Mouse (Mus musculus) ovary, adult 18-20 months (tissue): ENCODE measurements around the gene Wdr5b.
"Not testable (repeated sequence)": the region's sequence is repeated elsewhere in the genome, so short reads cannot be mapped to it uniquely, and the experiment has no call there.

Source experiments
- DNase-seq: peaks from one replicate; pipeline ENCODE4 v3.0.0; 2022; ENCODE audit warnings: low spot score, mixed read lengths

The Wdr5b gene

DNA sequence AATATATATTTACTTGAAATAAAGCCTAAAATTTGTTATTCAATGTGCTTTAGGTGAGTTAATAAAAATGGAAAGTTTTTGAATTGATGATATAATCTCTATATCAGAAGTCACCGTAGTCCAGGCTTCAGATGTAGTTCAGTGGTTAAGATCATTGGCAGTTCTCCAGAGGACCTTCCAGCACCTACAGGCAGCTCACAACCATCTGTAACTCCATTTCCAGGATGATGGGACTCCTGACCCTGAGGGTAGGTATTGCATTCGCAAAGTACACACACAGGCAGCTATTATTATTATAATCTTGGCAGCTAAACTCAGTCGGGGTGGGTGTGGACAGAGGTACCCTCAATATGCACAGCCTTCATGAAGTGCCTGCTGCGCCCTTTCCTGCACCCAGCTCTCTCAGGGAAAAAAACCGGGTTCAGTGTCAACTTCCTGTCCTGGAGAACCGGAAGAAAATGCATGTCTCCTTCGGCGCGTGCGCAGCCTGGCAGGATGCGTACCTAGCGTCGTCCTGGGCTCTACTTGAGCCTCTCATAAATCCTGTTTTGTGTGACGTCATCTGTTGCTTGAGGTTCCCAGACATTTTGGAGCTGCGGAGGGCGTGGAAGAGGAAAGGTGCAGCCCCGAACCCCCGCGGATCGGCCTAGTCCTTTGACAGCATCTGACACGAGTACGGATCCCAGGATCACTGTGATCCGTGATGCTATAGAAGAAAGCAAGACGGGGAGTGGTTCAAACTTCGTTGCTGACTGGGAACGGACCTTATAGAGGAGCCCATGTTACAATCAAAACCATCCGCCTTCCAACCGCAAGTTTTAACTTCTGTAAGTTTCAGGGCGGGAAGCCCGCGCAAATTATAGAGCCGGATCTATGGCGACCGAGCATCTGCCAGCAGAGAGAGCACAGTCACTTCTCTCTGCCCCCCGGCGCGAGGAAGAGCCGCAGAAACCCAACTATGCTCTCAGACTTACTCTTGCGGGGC lies at the start of gene Wdr5b:
Wdr5b (plus strand) TSS at position 551 of the 985 bp plus-strand sequence.
- peak; percentile 92 for DNase-seq

DNA sequence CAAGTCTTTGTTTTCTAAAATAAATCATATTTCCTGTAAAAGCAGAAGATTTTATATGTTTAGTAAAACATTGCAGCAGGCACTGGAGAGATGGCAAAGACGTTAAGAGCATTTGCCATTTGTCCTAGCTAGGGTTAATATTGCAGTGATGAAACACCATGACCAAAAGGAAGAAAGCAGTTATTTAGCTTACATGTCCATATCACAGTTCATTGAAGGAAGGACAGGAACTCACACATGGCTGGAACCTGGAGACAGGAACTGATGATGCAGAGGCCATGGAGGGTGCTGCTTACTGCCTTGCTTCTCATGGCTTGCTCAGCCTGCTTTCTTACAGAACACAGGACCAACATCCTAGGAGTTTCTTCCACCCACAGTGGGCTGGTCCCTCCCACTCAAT lies 48.6 kb upstream of the Wdr5b start:
- DNase-seq: no peak

DNA sequence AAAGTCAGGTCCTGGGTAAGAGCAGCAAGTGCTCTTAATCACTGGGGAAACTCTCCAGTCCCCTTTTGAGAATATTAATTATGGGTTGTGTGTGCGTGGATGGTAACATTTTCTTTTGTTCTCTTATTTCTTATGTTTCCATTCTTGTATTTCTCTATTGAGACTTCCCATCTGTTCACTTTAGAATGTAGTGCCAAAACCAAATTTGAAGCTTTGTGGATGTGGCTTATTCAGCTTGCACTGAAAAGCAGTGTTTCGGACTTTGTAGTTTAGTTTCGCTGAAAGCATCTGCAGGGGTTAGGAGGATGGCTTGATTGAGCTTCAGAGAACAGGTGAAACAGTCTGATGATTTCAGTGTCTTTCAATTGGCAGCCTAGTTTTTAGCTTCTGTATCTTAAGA lies 47.7 kb upstream of the Wdr5b start:
- DNase-seq: no peak

GRCm38 (mm10) chr16:35998852-35999251 lies 42.1 kb upstream of the Wdr5b start:
- not testable (repeated sequence) for DNase-seq

GRCm38 (mm10) chr16:36008396-36008795 lies 32.6 kb upstream of the Wdr5b start:
- no peak for DNase-seq

DNA sequence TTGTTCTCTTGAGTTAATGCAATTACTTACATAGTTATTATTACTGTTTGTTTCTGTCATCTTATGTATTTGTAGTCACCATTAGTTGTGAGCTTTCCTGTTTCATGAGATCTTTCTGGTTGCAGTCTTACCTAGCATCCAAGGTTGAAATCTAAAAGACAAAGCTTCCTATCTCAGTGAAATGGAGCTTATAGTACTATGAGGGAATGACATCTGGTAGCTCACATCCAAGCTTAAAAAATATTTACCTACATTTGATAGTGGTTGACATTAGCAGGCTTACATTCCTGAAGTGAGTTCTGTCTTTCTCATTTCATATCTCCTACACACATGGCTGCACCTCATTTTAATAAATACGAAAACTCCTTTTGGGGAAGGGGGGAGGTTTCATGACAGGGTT lies 24.7 kb upstream of the Wdr5b start:
- no peak for DNase-seq

- not testable (repeated sequence) for DNase-seq
Measured at GRCm38 (mm10) chr16:36028120-36028519, 12.9 kb upstream of the Wdr5b start.

- DNase-seq: no peak
Measured at GRCm38 (mm10) chr16:36041625-36042020, 633 bp downstream of the Wdr5b start.

DNA sequence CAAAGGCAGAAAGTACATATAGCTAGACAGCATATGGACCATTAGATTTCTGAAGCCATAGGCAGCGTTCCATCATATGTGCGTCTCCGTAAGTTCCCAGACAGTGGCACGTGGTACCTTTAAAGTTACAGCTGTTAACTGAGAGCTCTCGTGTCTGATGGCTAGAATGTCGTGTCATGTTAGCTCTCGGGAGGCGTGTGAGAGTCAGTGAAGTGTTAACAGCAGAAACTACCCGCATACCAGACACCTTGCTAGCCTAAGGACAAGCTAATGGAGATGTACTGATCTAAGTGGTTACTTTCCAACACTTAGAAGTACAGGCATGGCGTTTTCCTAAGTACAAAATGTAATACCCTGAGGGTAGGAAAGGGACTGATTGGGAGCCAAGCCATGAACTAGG lies 2.1 kb downstream of the Wdr5b start:
- DNase-seq: no peak

DNA sequence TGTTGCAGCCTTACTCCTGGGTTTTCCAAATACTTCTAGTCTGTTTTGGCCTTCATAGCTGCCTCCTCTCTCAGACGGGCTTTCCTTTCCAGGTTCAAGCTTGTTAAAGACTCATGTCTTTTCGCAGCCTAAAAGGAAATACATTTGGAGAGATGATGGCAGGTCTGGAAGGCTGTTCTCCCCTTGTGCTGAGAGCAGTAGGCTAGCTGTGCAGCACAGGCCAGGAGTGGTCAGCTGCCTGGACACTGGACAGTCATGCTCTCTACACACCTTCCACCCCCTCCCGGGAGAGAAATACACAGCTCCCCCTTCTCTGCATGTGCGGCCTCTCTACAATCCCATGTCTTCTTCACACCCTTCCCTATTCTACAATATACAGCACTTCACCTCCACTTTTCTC lies 3.0 kb downstream of the Wdr5b start:
- no peak for DNase-seq

DNA sequence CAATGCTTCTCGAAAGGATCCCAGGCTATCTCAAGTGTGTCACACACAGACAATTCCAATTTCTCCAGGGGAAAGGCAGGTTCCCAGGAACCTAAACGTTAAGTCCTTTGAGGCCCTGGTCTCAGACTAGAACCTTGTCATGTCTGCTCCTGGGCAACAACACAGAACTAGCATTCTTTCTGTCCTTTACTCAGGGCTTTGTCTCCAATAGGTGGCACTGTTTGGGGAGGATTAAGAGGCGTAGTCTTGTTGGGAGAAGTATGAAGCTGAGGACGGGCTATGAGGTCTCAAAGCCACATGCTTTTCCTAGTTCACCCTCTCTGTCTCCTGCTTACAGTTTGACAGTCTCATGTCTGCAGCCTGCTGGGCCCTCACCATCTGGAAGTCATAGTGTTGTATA lies 6.5 kb downstream of the Wdr5b start:
- DNase-seq: no peak

- no peak for DNase-seq
Measured at GRCm38 (mm10) chr16:36051491-36051890, 10.5 kb downstream of the Wdr5b start.

GRCm38 (mm10) chr16:36053524-36054275 lies 12.7 kb downstream of the Wdr5b start:
- no peak for DNase-seq

DNA sequence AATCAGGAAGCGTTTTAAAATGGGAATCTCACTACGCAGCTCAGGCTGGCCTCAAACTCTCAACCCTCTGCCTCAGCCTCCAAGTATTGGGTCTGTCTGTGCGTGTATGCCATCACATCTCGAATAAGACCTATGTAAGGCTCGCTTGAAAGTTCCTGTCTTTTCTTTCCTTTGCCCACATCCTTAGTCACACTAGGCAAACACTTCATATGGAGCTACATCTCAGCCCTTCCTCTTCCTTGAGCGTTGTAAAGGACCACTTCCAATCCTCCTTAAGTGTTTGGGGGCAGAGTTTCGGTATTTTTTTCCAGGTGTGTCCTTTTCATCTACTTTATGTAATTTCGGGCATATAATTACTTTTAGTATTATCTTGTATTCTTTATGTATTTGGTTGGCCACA lies 13.9 kb downstream of the Wdr5b start:
- DNase-seq: no peak

DNA sequence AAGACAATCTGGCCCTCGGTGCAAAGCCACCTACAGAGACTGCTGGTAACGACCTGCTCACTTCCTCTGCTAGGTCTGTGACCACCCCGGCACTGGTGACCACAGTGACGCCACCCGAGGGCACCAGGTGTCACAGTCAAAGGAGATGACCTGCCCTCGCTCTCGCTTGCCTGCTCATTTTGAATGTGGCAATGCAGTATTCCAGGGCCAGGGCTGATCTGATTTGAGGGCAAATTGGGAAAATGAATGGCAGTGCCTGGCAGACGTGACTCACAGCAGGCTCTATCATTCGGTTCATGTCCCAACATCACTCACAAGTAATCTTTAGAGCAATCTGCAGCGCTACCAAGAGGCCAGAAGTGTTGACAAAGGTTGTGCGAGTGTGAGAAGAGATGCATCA lies 15.4 kb downstream of the Wdr5b start:
- no peak for DNase-seq

GRCm38 (mm10) chr16:36057933-36058475 lies 17.0 kb downstream of the Wdr5b start:
- DNase-seq: no peak

DNA sequence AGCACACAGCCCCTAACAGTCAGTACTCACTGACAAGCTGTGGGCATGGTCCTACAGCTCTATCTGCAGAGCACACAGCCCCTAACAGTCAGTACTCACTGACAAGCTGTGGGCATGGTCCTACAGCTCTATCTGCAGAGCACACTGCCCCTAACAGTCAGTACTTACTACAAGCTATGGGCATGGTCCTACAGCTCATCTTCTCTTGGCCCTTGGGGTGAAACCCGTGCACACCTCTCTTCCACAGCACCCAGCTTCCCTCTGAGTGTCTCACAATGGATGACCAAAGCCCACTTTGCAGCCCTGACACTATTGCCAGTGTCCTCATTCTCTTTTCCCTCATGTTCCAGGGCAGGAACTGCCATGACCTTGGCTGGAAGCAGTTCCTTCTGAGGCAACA lies 21.5 kb downstream of the Wdr5b start:
- not testable (repeated sequence) for DNase-seq

DNA sequence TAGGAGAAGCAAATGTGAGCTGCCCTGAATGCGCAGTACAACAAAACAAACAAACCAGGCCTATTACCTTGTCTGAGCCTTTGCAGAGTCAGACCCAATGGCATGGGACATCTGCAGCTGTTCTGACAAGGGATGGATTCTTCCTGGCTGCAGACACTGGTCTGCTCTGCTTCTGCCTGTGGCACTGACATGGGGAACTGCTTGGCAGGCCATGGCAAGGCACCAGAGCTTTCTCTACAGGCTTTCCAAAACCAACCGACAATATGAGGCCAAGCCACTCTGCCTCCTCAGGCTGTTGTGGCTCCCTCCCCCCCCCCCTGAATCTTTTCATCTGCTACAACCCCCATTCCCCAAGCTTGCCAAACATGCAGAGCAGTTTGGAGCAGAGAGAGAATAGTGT lies 22.3 kb downstream of the Wdr5b start:
- no peak for DNase-seq

- DNase-seq: no peak
Measured at GRCm38 (mm10) chr16:36064904-36065303, 23.9 kb downstream of the Wdr5b start.

DNA sequence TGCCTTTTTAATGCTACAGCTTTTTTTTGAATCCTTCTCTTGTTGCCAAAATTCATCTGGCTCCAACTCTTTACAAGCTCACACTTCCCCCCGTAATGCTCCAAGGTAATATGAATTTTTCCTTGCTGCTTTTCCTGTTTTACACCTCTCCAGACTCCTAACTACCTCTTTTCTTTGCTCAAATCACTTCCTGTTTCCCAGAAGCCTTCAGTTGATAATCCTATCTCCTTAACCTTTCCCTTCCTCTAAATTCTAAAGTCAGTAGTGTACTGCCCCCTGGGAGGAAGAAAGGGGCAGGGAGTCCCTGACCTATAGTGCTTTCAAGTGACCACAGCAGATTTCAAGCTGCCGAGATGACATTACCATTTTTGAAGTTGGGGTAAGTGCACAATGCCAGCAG lies 26.7 kb downstream of the Wdr5b start:
- no peak for DNase-seq

DNA sequence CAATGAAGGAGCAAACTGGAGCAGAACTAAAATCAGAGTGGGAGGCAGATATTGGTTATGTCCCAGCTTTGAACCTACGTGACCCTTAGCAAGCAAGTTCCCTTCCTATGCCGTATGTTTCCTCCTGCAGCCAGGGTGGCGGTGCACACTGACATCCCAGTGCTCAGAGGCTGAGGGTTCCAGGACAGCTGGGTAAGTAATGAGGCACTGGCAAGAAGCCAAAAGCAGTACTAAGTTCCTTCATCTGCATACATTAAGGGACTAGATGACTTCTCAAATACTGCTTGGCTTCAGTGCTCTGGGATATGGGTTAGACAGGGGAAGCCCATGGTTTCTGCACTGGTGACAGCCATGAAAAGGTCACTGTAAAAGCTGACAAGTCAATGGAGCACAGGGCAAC lies 27.4 kb downstream of the Wdr5b start:
- no peak for DNase-seq

- no peak for DNase-seq
Measured at GRCm38 (mm10) chr16:36069819-36070575, 29.0 kb downstream of the Wdr5b start.
